Mouse (Mus musculus): Measurements from ENCODE around the gene Lrrk1. TPM values are rescaled to one million over a fixed set of nuclear protein-coding genes. Genes with fewer than 3 reads are reported as not detected.

The Lrrk1 gene
- polyA plus RNA-seq, 1 experiment from 2014 or later: 1.7 TPM

GRCm38 (mm10) chr7:66180711-66181365 lies 207.3 kb downstream of the Lrrk1 start:
- WGBS: 81% methylated on average over 10 of the region's 10 CpGs
- no peak overlapping the region for H3K4me3 ChIP-seq (ENCODE audit: low read depth, low read length)
- H3K4me2 ChIP-seq (ENCODE audit: low read length): no peak overlapping the region
- DNase-seq (ENCODE audit: low spot score): no peak
- no peaks in the 10 kb centered on the region for H3K9me3 ChIP-seq (replicated peaks; ENCODE audit: control insufficient read depth, low read length)
- ATAC-seq: no peak
- no peaks in the 10 kb centered on the region for H3K36me3 ChIP-seq (ENCODE audit: control insufficient read depth, insufficient read depth, low read length)
- no peaks in the 10 kb centered on the region; the same call in 1 of the 2 replicates for H3K4me1 ChIP-seq (ENCODE audit: control insufficient read depth, insufficient read depth, low read length)
- H3K27me3 ChIP-seq (replicated peaks; ENCODE audit: control insufficient read depth, insufficient read depth, low read length): no peaks in the 10 kb centered on the region
- H3K27ac ChIP-seq (ENCODE audit: low read depth, low read length): no peak overlapping the region
- no peak overlapping the region for H3K9ac ChIP-seq (ENCODE audit: low read length)

DNA sequence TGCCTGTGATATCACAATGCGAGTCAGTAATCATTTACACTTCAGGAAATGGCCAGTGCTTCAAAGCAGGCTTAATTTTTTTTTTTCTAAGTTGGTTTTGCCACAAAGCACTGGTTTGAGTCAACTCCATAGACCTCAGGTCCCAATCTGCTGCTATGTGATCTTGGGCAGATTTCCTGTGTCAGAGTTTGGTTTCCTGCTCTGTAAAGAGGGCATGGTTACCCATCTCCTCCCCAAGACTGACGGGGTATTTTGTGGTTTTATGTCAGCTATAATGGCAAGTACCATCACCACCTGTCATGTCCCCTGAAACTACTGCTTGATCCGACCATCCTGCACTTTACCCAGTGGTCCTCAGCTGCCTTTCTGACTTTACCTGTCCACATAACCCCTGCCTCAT lies 207.9 kb downstream of the Lrrk1 start:
- Histone ChIP-seq H3K27ac (ENCODE audit: low read depth, low read length) (no peak overlapping the region), H3K27me3 (replicated peaks; ENCODE audit: control insufficient read depth, insufficient read depth, low read length) (no peaks in the 10 kb centered on the region), H3K4me1 (ENCODE audit: control insufficient read depth, insufficient read depth, low read length) (no peaks in the 10 kb centered on the region; the same call in 1 of the 2 replicates), H3K9me3 (replicated peaks; ENCODE audit: control insufficient read depth, low read length) (no peaks in the 10 kb centered on the region), H3K36me3 (ENCODE audit: control insufficient read depth, insufficient read depth, low read length) (no peaks in the 10 kb centered on the region; the same call in 1 of the 2 replicates), H3K4me2 (ENCODE audit: low read length) (no peak overlapping the region), H3K4me3 (ENCODE audit: low read depth, low read length) (no peak overlapping the region), H3K9ac (ENCODE audit: low read length) (no peak overlapping the region)
- 96% methylated on average over 3 of the region's 3 CpGs for WGBS
- DNase-seq (ENCODE audit: low spot score): no peak
- no peak for ATAC-seq

DNA sequence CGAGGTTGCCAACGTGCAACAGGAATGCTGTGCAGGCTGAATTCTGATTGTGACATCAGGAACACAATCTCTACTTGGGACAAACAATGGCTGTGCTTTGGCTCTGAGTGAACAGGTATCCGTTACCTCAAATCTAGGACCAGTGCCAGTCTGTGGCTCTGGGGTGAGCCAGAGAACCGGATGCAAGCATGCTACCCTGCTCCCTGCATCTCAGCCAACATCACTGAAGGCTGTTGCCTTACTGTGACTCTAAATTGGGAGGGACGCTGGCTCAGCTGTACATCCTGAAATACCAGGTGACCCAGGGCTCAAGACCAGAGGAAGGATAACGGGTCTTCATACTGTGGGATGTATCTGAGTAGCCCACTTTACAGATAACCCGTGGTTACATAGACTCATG lies 208.4 kb downstream of the Lrrk1 start:
- Histone ChIP-seq H3K4me1 (ENCODE audit: control insufficient read depth, insufficient read depth, low read length) (no peaks in the 10 kb centered on the region; the same call in 1 of the 2 replicates), H3K27ac (ENCODE audit: low read depth, low read length) (no peak overlapping the region), H3K4me3 (ENCODE audit: low read depth, low read length) (no peak overlapping the region), H3K4me2 (ENCODE audit: low read length) (no peak overlapping the region), H3K27me3 (replicated peaks; ENCODE audit: control insufficient read depth, insufficient read depth, low read length) (no peaks in the 10 kb centered on the region), H3K36me3 (ENCODE audit: control insufficient read depth, insufficient read depth, low read length) (no peaks in the 10 kb centered on the region; the same call in 1 of the 2 replicates), H3K9ac (ENCODE audit: low read length) (no peak overlapping the region), H3K9me3 (replicated peaks; ENCODE audit: control insufficient read depth, low read length) (no peaks in the 10 kb centered on the region)
- no peak for DNase-seq (ENCODE audit: low spot score)
- ATAC-seq: no peak
- WGBS: 78% methylated on average over 7 of the region's 7 CpGs

DNA sequence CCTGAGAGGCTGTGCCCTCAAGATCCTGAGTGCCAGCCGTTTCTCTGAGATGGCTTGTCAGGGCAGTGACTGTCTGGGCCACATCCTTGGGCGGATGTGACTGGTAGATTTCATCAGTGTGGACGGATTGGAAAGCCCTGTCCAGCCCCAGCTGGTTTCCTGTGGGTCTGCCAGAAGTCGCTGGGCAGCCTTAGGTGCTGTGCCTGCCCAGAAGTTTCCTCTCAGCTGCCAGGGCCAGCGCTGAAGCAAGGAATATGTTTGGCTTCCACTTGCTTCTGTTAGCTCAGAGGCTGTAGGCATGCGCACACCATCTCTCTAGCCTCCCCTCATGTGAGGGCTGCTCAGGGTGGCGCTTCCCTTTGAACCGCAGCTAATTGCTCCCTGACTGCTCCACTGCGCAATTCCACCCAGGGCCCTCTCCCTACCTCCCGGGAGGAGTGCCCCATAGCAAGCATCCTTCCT lies 209.0 kb downstream of the Lrrk1 start:
- H3K27ac ChIP-seq (ENCODE audit: low read depth, low read length): no peak overlapping the region
- whole genome bisulfite sequencing: 58% methylated on average over 10 of the region's 10 CpGs
- H3K4me2 ChIP-seq (ENCODE audit: low read length): no peak overlapping the region
- ATAC-seq (peak; percentile 53), DNase-seq (ENCODE audit: low spot score) (no peak)
- peaks cover 5% of the 10 kb centered on the region for H3K36me3 ChIP-seq (ENCODE audit: control insufficient read depth, insufficient read depth, low read length)
- H3K9ac ChIP-seq (ENCODE audit: low read length): no peak overlapping the region
- H3K27me3 ChIP-seq (replicated peaks; ENCODE audit: control insufficient read depth, insufficient read depth, low read length): no peaks in the 10 kb centered on the region
- H3K4me3 ChIP-seq (ENCODE audit: low read depth, low read length): no peak overlapping the region
- H3K9me3 ChIP-seq (replicated peaks; ENCODE audit: control insufficient read depth, low read length): no peaks in the 10 kb centered on the region
- H3K4me1 ChIP-seq (ENCODE audit: control insufficient read depth, insufficient read depth, low read length): no peaks in the 10 kb centered on the region; the same call in 1 of the 2 replicates

GRCm38 (mm10) chr7:66178101-66178500 lies 210.0 kb downstream of the Lrrk1 start:
- Histone ChIP-seq H3K4me2 (ENCODE audit: low read length) (no peak overlapping the region), H3K4me3 (ENCODE audit: low read depth, low read length) (no peak overlapping the region), H3K9ac (ENCODE audit: low read length) (no peak overlapping the region), H3K27me3 (replicated peaks; ENCODE audit: control insufficient read depth, insufficient read depth, low read length) (no peaks in the 10 kb centered on the region), H3K9me3 (replicated peaks; ENCODE audit: control insufficient read depth, low read length) (no peaks in the 10 kb centered on the region), H3K36me3 (ENCODE audit: control insufficient read depth, insufficient read depth, low read length) (peaks cover 13% of the 10 kb centered on the region), H3K4me1 (ENCODE audit: control insufficient read depth, insufficient read depth, low read length) (no peaks in the 10 kb centered on the region; the same call in 1 of the 2 replicates), H3K27ac (ENCODE audit: low read depth, low read length) (no peak overlapping the region)
- WGBS: 93% methylated on average over 6 of the region's 6 CpGs
- ATAC-seq: no peak
- DNase-seq (ENCODE audit: low spot score): no peak

DNA sequence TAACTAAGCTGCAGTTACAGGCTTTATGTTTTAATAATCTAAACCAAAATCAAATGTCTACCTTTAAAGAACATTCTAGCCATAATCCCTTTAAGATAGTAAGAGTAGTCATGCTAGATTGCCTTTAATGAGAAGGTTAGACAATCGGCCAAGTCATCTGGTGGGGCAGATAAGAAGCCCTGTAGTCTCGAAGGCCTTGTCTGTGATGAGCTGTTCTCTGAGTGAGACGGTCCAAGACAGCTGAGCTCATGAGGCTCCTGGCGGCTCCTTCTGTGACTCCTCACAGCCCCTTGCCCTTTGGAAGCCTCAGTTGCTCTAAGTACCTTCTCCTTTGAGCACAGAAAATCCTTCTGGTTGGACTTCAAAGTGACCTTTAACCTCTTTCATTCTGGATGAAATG lies 211.2 kb downstream of the Lrrk1 start:
- Histone ChIP-seq H3K4me3 (ENCODE audit: low read depth, low read length) (no peak overlapping the region), H3K9me3 (replicated peaks; ENCODE audit: control insufficient read depth, low read length) (no peaks in the 10 kb centered on the region), H3K4me1 (ENCODE audit: control insufficient read depth, insufficient read depth, low read length) (no peaks in the 10 kb centered on the region; the same call in 1 of the 2 replicates), H3K27me3 (replicated peaks; ENCODE audit: control insufficient read depth, insufficient read depth, low read length) (no peaks in the 10 kb centered on the region), H3K27ac (ENCODE audit: low read depth, low read length) (no peak overlapping the region), H3K4me2 (ENCODE audit: low read length) (no peak overlapping the region), H3K9ac (ENCODE audit: low read length) (no peak overlapping the region), H3K36me3 (ENCODE audit: control insufficient read depth, insufficient read depth, low read length) (peaks cover 19% of the 10 kb centered on the region)
- 88% methylated on average over 4 of the region's 4 CpGs for WGBS
- ATAC-seq (no peak), DNase-seq (ENCODE audit: low spot score) (no peak)

Small RNAs within 50 kb of the gene (microRNA-seq; reads per million reads assigned to microRNA genes)
- gene Mir7057: not detected

Other genes with a start within 250 kb of the Lrrk1 start
- not detected in 2 replicates for gene Gm10974, start 22.4 kb downstream of the Lrrk1 start, polyA plus RNA-seq (2014; fragmentation: Nextera tagmentation; extraction: Ambion mirVana)
- 5.4 and 6.0 TPM in 2 replicates for gene Aldh1a3, start 39.2 kb upstream of the Lrrk1 start, polyA plus RNA-seq (2014; fragmentation: Nextera tagmentation; extraction: Ambion mirVana)